In the genomic region with DNA sequence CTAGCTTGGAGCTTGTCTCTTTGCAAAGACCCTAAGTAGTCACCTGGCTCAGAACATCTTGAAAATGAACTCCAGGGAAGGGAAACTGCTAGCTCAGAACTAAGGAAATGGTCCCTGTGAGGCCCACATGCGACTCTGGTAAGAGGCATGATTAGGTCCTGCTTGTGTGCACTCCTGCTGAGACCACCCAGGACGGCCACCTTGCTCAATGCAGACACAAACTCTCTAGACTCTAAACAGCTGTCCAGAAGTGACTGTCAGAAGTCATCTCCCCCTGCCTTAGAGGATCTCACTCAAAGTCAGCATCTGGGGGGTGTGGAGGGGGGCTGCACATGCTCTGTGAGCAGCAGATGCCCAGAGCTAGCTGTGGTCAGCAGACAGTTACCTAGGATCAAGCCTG, we compare ENCODE assay signal across 21 mouse cellular contexts.
A peak's percentile ranks its signal among the peaks of the same experiment; 100 is the strongest.
DNase-seq lines count a peak whose midpoint lies in the region; ATAC-seq and TF ChIP-seq lines count a peak whose summit lies in the region.
"Had no signal": no experiment of that assay in that cellular context is flagged by ENCODE, and none has a peak within 500 bp of the region (broad histone marks: within the 10 kb centered on the region; RNA-seq: fewer than 3 reads in every experiment).

No protein-coding gene starts in this region.

- H3K4me2 ChIP-seq in kidney, embryonic 14.5 days (replicated peaks; ENCODE audit: low read depth, low read length), result no peak overlapping the region
- no peak overlapping the region for H3K4me2 ChIP-seq in lung, embryonic 16.5 days (ENCODE audit: low read depth, low read length)
- no peak overlapping the region for H3K4me2 ChIP-seq in embryonic facial prominence, embryonic 15.5 days (replicated peaks)
- H3K4me2 ChIP-seq in hindbrain, embryonic 16.5 days (ENCODE audit: low read length), result no peak overlapping the region

- no peak overlapping the region for H3K9ac ChIP-seq in kidney, embryonic 14.5 days (ENCODE audit: low read depth, low read length)
- H3K9ac ChIP-seq in lung, embryonic 16.5 days (ENCODE audit: low read length), result no peak overlapping the region
- H3K9ac ChIP-seq in embryonic facial prominence, embryonic 15.5 days, result no peak overlapping the region
- no peak overlapping the region for H3K9ac ChIP-seq in hindbrain, embryonic 16.5 days (ENCODE audit: low read depth, low read length)
- H3K9ac ChIP-seq: liver, embryonic 14.5 days had no signal

- WGBS in kidney, embryonic 14.5 days, result 42% methylated on average over 2 of the region's 2 CpGs
- 36% methylated on average over 2 of the region's 2 CpGs for whole genome bisulfite sequencing in lung, embryonic 16.5 days
- 49% methylated on average over 2 of the region's 2 CpGs for WGBS in embryonic facial prominence, embryonic 15.5 days
- WGBS in small intestine, adult 2 months, result 77% methylated on average over 2 of the region's 2 CpGs
- 60% methylated on average over 2 of the region's 2 CpGs for WGBS in hindbrain, embryonic 16.5 days

- no peak for ATAC-seq in kidney, embryonic 14.5 days (ENCODE audit: low FRiP score, low TSS enrichment)
- no peak for ATAC-seq in lung, embryonic 16.5 days (ENCODE audit: low read depth)
- ATAC-seq in embryonic facial prominence, embryonic 15.5 days (ENCODE audit: insufficient number of reproducible peaks, low FRiP score, low TSS enrichment, low read depth), result no peak
- ATAC-seq in hindbrain, embryonic 16.5 days, result no peak
- ATAC-seq: forebrain, embryonic 14.5 days; midbrain, embryonic 16.5 days; Patski had no signal

- no peak for DNase-seq in kidney, postnatal 4 days
- no peak for DNase-seq in lung, adult 18-20 months
- DNase-seq in urinary bladder, adult 2 months (ENCODE audit: low spot score), result no peak
- DNase-seq: adrenal gland, postnatal 10 days; cerebellum, adult 9-10 months; cerebellum, postnatal 36 days; embryo, embryonic 11 days; gastrocnemius, postnatal 14 days; layer of hippocampus, postnatal 36 days; liver; right cerebral cortex, postnatal 25 days; thymus, postnatal 25 days had no signal

- H3K36me3 ChIP-seq in kidney, embryonic 14.5 days (ENCODE audit: control insufficient read depth, insufficient read depth, low read length), result no peaks in the 10 kb centered on the region
- no peaks in the 10 kb centered on the region for H3K36me3 ChIP-seq in lung, embryonic 16.5 days (ENCODE audit: control insufficient read depth, insufficient read depth, low read length)
- H3K36me3 ChIP-seq in embryonic facial prominence, embryonic 15.5 days, result no peaks in the 10 kb centered on the region
- no peaks in the 10 kb centered on the region for H3K36me3 ChIP-seq in small intestine, adult 2 months (ENCODE audit: control insufficient read depth, insufficient read depth, low read length)
- no peaks in the 10 kb centered on the region for H3K36me3 ChIP-seq in hindbrain, embryonic 16.5 days (ENCODE audit: control insufficient read depth, insufficient read depth, low read length)

- H3K4me1 ChIP-seq in kidney, embryonic 14.5 days (ENCODE audit: control insufficient read depth, insufficient read depth, low read length), result 0 out of 2 replicates have a peak, but pooled peaks cover 7% of the 10 kb centered on the region
- peaks cover 16% of the 10 kb centered on the region for H3K4me1 ChIP-seq in lung, embryonic 16.5 days (replicated peaks; ENCODE audit: control insufficient read depth, insufficient read depth, low read length)
- peaks cover 9% of the 10 kb centered on the region for H3K4me1 ChIP-seq in embryonic facial prominence, embryonic 15.5 days
- no peaks in the 10 kb centered on the region for H3K4me1 ChIP-seq in small intestine, adult 2 months (ENCODE audit: control insufficient read depth, insufficient read depth, insufficient read length, low read length)
- H3K4me1 ChIP-seq in hindbrain, embryonic 16.5 days (ENCODE audit: control insufficient read depth, insufficient read depth, low read depth, low read length), result no peaks in the 10 kb centered on the region

- no peaks in the 10 kb centered on the region for H3K9me3 ChIP-seq in kidney, embryonic 14.5 days (ENCODE audit: control insufficient read depth, low read length)
- H3K9me3 ChIP-seq in lung, embryonic 16.5 days (ENCODE audit: control insufficient read depth, low read length), result 0 out of 2 replicates have a peak, but pooled peaks cover 4% of the 10 kb centered on the region
- 0 out of 2 replicates have a peak, but pooled peaks cover 3% of the 10 kb centered on the region for H3K9me3 ChIP-seq in embryonic facial prominence, embryonic 15.5 days (replicated peaks)
- H3K9me3 ChIP-seq in hindbrain, embryonic 16.5 days (ENCODE audit: control insufficient read depth, low read length), result no peaks in the 10 kb centered on the region; the same call in 1 of the 2 replicates

- peak overlapping the region; percentile 55; the same call in 1 of the 2 replicates for H3K27ac ChIP-seq in kidney, embryonic 14.5 days (ENCODE audit: low read depth, low read length)
- peak overlapping the region; percentile 65 for H3K27ac ChIP-seq in lung, embryonic 16.5 days (ENCODE audit: low read length)
- H3K27ac ChIP-seq in embryonic facial prominence, embryonic 15.5 days (replicated peaks), result 0 out of 2 replicates have a peak overlapping the region, but pooled peaks have one; percentile 7
- H3K27ac ChIP-seq in small intestine, adult 2 months (ENCODE audit: insufficient read depth, low read depth, low read length), result peak overlapping the region; percentile 28; the same call in 1 of the 2 replicates
- no peak overlapping the region for H3K27ac ChIP-seq in hindbrain, embryonic 16.5 days (ENCODE audit: low read depth, low read length)
- H3K27ac ChIP-seq: liver, embryonic 14.5 days had no signal

- peaks cover 13% of the 10 kb centered on the region; the same call in 1 of the 2 replicates for H3K27me3 ChIP-seq in kidney, embryonic 14.5 days (ENCODE audit: control insufficient read depth, insufficient read depth, low read length)
- no peaks in the 10 kb centered on the region; the same call in 1 of the 2 replicates for H3K27me3 ChIP-seq in lung, embryonic 16.5 days (ENCODE audit: control insufficient read depth, insufficient read depth, low read depth, low read length)
- H3K27me3 ChIP-seq in embryonic facial prominence, embryonic 15.5 days, result 0 out of 2 replicates have a peak, but pooled peaks cover 7% of the 10 kb centered on the region
- no peaks in the 10 kb centered on the region for H3K27me3 ChIP-seq in small intestine, adult 2 months (ENCODE audit: control insufficient read depth, insufficient read depth, low read length)
- H3K27me3 ChIP-seq in hindbrain, embryonic 16.5 days (replicated peaks; ENCODE audit: control insufficient read depth, insufficient read depth, low read length), result no peaks in the 10 kb centered on the region

- TF ChIP-seq CTCF in small intestine, adult 2 months (IDR thresholded peaks at IDR 0.05; ENCODE audit: extremely low read depth, insufficient read length, insufficient replicate concordance, low read depth, low read length), result no peak

- no peak overlapping the region for H3K4me3 ChIP-seq in kidney, embryonic 14.5 days (ENCODE audit: low read length)
- H3K4me3 ChIP-seq in lung, embryonic 16.5 days (ENCODE audit: low read length), result no peak overlapping the region
- no peak overlapping the region for H3K4me3 ChIP-seq in embryonic facial prominence, embryonic 15.5 days (replicated peaks)
- no peak overlapping the region for H3K4me3 ChIP-seq in small intestine, adult 2 months (ENCODE audit: low read depth, low read length)
- H3K4me3 ChIP-seq in hindbrain, embryonic 16.5 days (ENCODE audit: low read length), result no peak overlapping the region

- no peak for TF ChIP-seq POLR2A in small intestine, adult 2 months (IDR thresholded peaks at IDR 0.05; ENCODE audit: low read depth, low read length)
